Mouse (Mus musculus) intestine, postnatal 0 days (tissue): ENCODE data around the gene Zfp568. TPM values are rescaled to one million over a fixed set of nuclear protein-coding genes. Genes with fewer than 3 reads are reported as not detected.

Experiments
- ATAC-seq: fragments of 200-750 bp; cut with Nextera tagmentation; 2 replicates; pipeline ENCODE4 v1.8.0; 2017; ENCODE audit warnings: mild to moderate bottlenecking, moderate TSS enrichment, moderate library complexity
- H3K27ac ChIP-seq: fragments of 300-500 bp; sonication (generic); 2 replicates; pipeline ENCODE4 v1.5.1; 2014; ENCODE audit warnings: mild to moderate bottlenecking, low read depth, low read length, moderate library complexity
- H3K27me3 ChIP-seq: fragments of 300-500 bp; sonication (generic); replicated peaks from 2 replicates; pipeline ENCODE4 v1.6.1; 2014; ENCODE audit warnings: low read length, mixed read lengths; ENCODE audit not compliant: control insufficient read depth, insufficient read depth
- H3K36me3 ChIP-seq: fragments of 300-500 bp; sonication (generic); 2 replicates; pipeline ENCODE4 v1.6.1; 2014; ENCODE audit warnings: mild to moderate bottlenecking, moderate library complexity; ENCODE audit not compliant: control insufficient read depth, insufficient read depth
- H3K4me1 ChIP-seq: fragments of 300-500 bp; sonication (generic); replicated peaks from 2 replicates; pipeline ENCODE4 v1.6.1; 2014; ENCODE audit warnings: antibody characterized with exemption, low read length, mixed read lengths; ENCODE audit not compliant: control insufficient read depth, insufficient read depth
- H3K4me2 ChIP-seq: fragments of 300-500 bp; sonication (generic); replicated peaks from 2 replicates; pipeline ENCODE4 v1.6.1; 2014; ENCODE audit warnings: low read depth, mild to moderate bottlenecking, moderate library complexity
- H3K4me3 ChIP-seq: fragments of 300-500 bp; sonication (generic); 2 replicates; pipeline ENCODE4 v1.5.1; 2014; ENCODE audit warnings: low read depth, low read length
- H3K9ac ChIP-seq: fragments of 300-500 bp; sonication (generic); 2 replicates; pipeline ENCODE4 v1.6.1; 2014; ENCODE audit warnings: mild to moderate bottlenecking, low read depth, low read length
- H3K9me3 ChIP-seq: fragments of 300-500 bp; sonication (generic); 2 replicates; pipeline ENCODE4 v1.6.1; 2016; ENCODE audit warnings: mixed run types; ENCODE audit not compliant: control insufficient read depth
- CTCF ChIP-seq: sonication (generic); IDR thresholded peaks from 2 replicates; pipeline ENCODE4 v1.5.1; 2016; ENCODE audit warnings: low read depth, mild to moderate bottlenecking, control low read depth, antibody characterized with exemption, moderate library complexity
- WGBS: fragments of 180-500 bp; shearing (Covaris S2); extraction: QIAGEN DNeasy Blood & Tissue Kit; methylation state at CpG from one replicate; pipeline ENCODE4 v1.1.7; 2014; 5-methylcytosine and 5-hydroxymethylcytosine counted together
- polyA plus RNA-seq: library from polyadenylated mRNA; unstranded; fragments of >200 nt; fragmentation: Nextera tagmentation; extraction: Ambion mirVana; gene quantifications from 2 replicates; pipeline ENCODE4 v1.2.1, GENCODE M21; 2015

The Zfp568 gene
- polyA plus RNA-seq, 1 experiment from 2014 or later, result 5.5 TPM

GRCm38 (mm10) chr7:29970686-29971085, 13.1 kb upstream of the Zfp568 start:
- Histone ChIP-seq H3K27me3 (no peaks in the 10 kb centered on the region), H3K9ac (no peak overlapping the region), H3K4me1 (no peaks in the 10 kb centered on the region), H3K36me3 (no peaks in the 10 kb centered on the region), H3K27ac (no peak overlapping the region), H3K9me3 (no peaks in the 10 kb centered on the region), H3K4me3 (no peak overlapping the region), H3K4me2 (no peak overlapping the region)
- no peak for TF ChIP-seq CTCF
- WGBS, result 71% methylated on average over 9 of the region's 9 CpGs
- ATAC-seq, result no peak

GRCm38 (mm10) chr7:29980761-29981160, 3.0 kb upstream of the Zfp568 start:
- 76% methylated on average over 1 of the region's 1 CpGs for WGBS

GRCm38 (mm10) chr7:29981455-29981854, 2.3 kb upstream of the Zfp568 start:
- Histone ChIP-seq H3K4me1 (0 out of 2 replicates have a peak, but pooled peaks cover 5% of the 10 kb centered on the region), H3K27ac (no peak overlapping the region; the same call in 1 of the 2 replicates), H3K4me2 (0 out of 2 replicates have a peak overlapping the region, but pooled peaks have one; percentile 21), H3K9me3 (no peaks in the 10 kb centered on the region), H3K27me3 (no peaks in the 10 kb centered on the region), H3K9ac (no peak overlapping the region), H3K36me3 (no peaks in the 10 kb centered on the region), H3K4me3 (no peak overlapping the region)
- peak; percentile 40 for TF ChIP-seq CTCF
- 47% methylated on average over 5 of the region's 5 CpGs for WGBS
- no peak for ATAC-seq

More at GRCm38 (mm10) chr7:29980761-29981160, 3.0 kb upstream of the Zfp568 start:
- H3K4me1 ChIP-seq, result no peaks in the 10 kb centered on the region
- ATAC-seq, result no peak
- no peak overlapping the region; the same call in 1 of the 2 replicates for H3K27ac ChIP-seq
- H3K36me3 ChIP-seq, result no peaks in the 10 kb centered on the region
- no peak overlapping the region for H3K4me3 ChIP-seq
- H3K9me3 ChIP-seq, result no peaks in the 10 kb centered on the region
- no peak overlapping the region for H3K4me2 ChIP-seq
- no peaks in the 10 kb centered on the region for H3K27me3 ChIP-seq
- no peak for TF ChIP-seq CTCF
- H3K9ac ChIP-seq, result no peak overlapping the region

GRCm38 (mm10) chr7:29981860-29982259, 1.9 kb upstream of the Zfp568 start:
- ATAC-seq, result no peak
- H3K4me3 ChIP-seq, result no peak overlapping the region
- no peaks in the 10 kb centered on the region for H3K9me3 ChIP-seq
- no peaks in the 10 kb centered on the region for H3K36me3 ChIP-seq
- H3K27ac ChIP-seq, result no peak overlapping the region
- no peak for TF ChIP-seq CTCF
- 51% methylated on average over 3 of the region's 3 CpGs for WGBS
- H3K27me3 ChIP-seq, result no peaks in the 10 kb centered on the region
- no peak overlapping the region for H3K9ac ChIP-seq
- 0 out of 2 replicates have a peak overlapping the region, but pooled peaks have one; percentile 21 for H3K4me2 ChIP-seq
- H3K4me1 ChIP-seq, result peaks cover 7% of the 10 kb centered on the region; the same call in 1 of the 2 replicates

- H3K9me3 ChIP-seq, result no peaks in the 10 kb centered on the region
- TF ChIP-seq CTCF, result no peak
- no peaks in the 10 kb centered on the region for H3K27me3 ChIP-seq
- no peak overlapping the region for H3K9ac ChIP-seq
- no peak for ATAC-seq
- no peak overlapping the region for H3K4me2 ChIP-seq
- no peak overlapping the region for H3K27ac ChIP-seq
- no peak overlapping the region for H3K4me3 ChIP-seq
- H3K36me3 ChIP-seq, result peaks cover under 1% of the 10 kb centered on the region; the same call in 1 of the 2 replicates
- peaks cover 8% of the 10 kb centered on the region; the same call in 1 of the 2 replicates for H3K4me1 ChIP-seq
- 71% methylated on average over 4 of the region's 4 CpGs for WGBS
Observed at GRCm38 (mm10) chr7:29982341-29982740, 1.4 kb upstream of the Zfp568 start.

- H3K27ac ChIP-seq, result peak overlapping the region; percentile 89; the same call in 1 of the 2 replicates
- peak overlapping the region; percentile 78 for H3K4me3 ChIP-seq
- H3K27me3 ChIP-seq, result no peaks in the 10 kb centered on the region
- H3K4me2 ChIP-seq, result peak overlapping the region; percentile 82
- H3K36me3 ChIP-seq, result peaks cover 6% of the 10 kb centered on the region
- 26% methylated on average over 6 of the region's 6 CpGs for WGBS
- no peak for TF ChIP-seq CTCF
- no peak for ATAC-seq
- peak overlapping the region; percentile 75; the same call in 1 of the 2 replicates for H3K9ac ChIP-seq
- peaks cover 8% of the 10 kb centered on the region; the same call in 1 of the 2 replicates for H3K4me1 ChIP-seq
- no peaks in the 10 kb centered on the region for H3K9me3 ChIP-seq
Observed at GRCm38 (mm10) chr7:29982931-29983330, 824 bp upstream of the Zfp568 start.

- 1% methylated on average over 8 of the region's 8 CpGs for WGBS
- TF ChIP-seq CTCF, result no peak
- ATAC-seq, result peak; percentile 2; the same call in 1 of the 2 replicates
Observed at GRCm38 (mm10) chr7:29983340-29983689, 440 bp upstream of the Zfp568 start.

More at GRCm38 (mm10) chr7:29983340-29983689, 440 bp upstream of the Zfp568 start:
- Histone ChIP-seq H3K9me3 (no peaks in the 10 kb centered on the region), H3K4me3 (peak overlapping the region; percentile 78), H3K4me1 (peaks cover 8% of the 10 kb centered on the region; the same call in 1 of the 2 replicates), H3K4me2 (peak overlapping the region; percentile 82), H3K9ac (peak overlapping the region; percentile 75), H3K27me3 (no peaks in the 10 kb centered on the region), H3K36me3 (peaks cover 9% of the 10 kb centered on the region), H3K27ac (peak overlapping the region; percentile 89)
